Mouse (Mus musculus): ENCODE results near the gene Bcl7b. TPM values are rescaled to one million over a fixed set of nuclear protein-coding genes. Genes with fewer than 3 reads are reported as not detected.

The Bcl7b gene
- polyA plus RNA-seq (2012; rRNA removed; ENCODE audit: low replicate concordance) = 36.2 and 42.7 TPM in 2 replicates

GRCm38 (mm10) chr5:135168063-135169062, at the start of gene Bcl7b:
Gene Bcl7b (plus strand): TSS chr5:135168283.

GRCm38 (mm10) chr5:135149053-135149819, 18.8 kb upstream of the Bcl7b start, which contains the start of gene Tbl2:
Gene Tbl2 (plus strand): TSS chr5:135149657.

GRCm38 (mm10) chr5:135186621-135187348, 18.7 kb downstream of the Bcl7b start, which contains the start of gene Baz1b:
Gene Baz1b (plus strand): TSS chr5:135187264.

Other genes with a start within 250 kb of the Bcl7b start
- gene Mettl27, start 235.9 kb upstream of the Bcl7b start, polyA plus RNA-seq (2012; rRNA removed; ENCODE audit: low replicate concordance) = 27.0 and 37.6 TPM in 2 replicates
- 113 and 188 TPM in 2 replicates for gene Cldn4, start 221.3 kb upstream of the Bcl7b start, polyA plus RNA-seq (2012; rRNA removed; ENCODE audit: low replicate concordance)
- 112 and 273 TPM in 2 replicates for gene Cldn3, start 182.1 kb upstream of the Bcl7b start, polyA plus RNA-seq (2012; rRNA removed; ENCODE audit: low replicate concordance)
- gene Abhd11, start 159.1 kb upstream of the Bcl7b start, polyA plus RNA-seq (2012; rRNA removed; ENCODE audit: low replicate concordance) = 105 and 132 TPM in 2 replicates
- gene Stx1a, start 144.8 kb upstream of the Bcl7b start, polyA plus RNA-seq (2012; rRNA removed; ENCODE audit: low replicate concordance) = 13.5 and 18.0 TPM in 2 replicates
- 34.6 and 70.6 TPM in 2 replicates for gene Dnajc30, start 104.1 kb upstream of the Bcl7b start, polyA plus RNA-seq (2012; rRNA removed; ENCODE audit: low replicate concordance)
- gene Bud23, start 103.3 kb upstream of the Bcl7b start, polyA plus RNA-seq (2012; rRNA removed; ENCODE audit: low replicate concordance) = 48.1 and 60.4 TPM in 2 replicates
- 1.6 and 6.2 TPM in 2 replicates for gene Vps37d, start 90.0 kb upstream of the Bcl7b start, polyA plus RNA-seq (2012; rRNA removed; ENCODE audit: low replicate concordance)
- gene Mlxipl, start 78.4 kb upstream of the Bcl7b start, polyA plus RNA-seq (2012; rRNA removed; ENCODE audit: low replicate concordance) = 217 and 264 TPM in 2 replicates
- 11.4 and 12.6 TPM in 2 replicates for gene Tbl2, start 18.6 kb upstream of the Bcl7b start, polyA plus RNA-seq (2012; rRNA removed; ENCODE audit: low replicate concordance)
- gene Baz1b, start 19.0 kb downstream of the Bcl7b start, polyA plus RNA-seq (2012; rRNA removed; ENCODE audit: low replicate concordance) = 22.2 and 25.4 TPM in 2 replicates
- 0.61 and 5.2 TPM in 2 replicates for gene Fzd9, start 82.9 kb downstream of the Bcl7b start, polyA plus RNA-seq (2012; rRNA removed; ENCODE audit: low replicate concordance)
- not detected in 2 replicates for gene Fkbp6, start 181.8 kb downstream of the Bcl7b start, polyA plus RNA-seq (2012; rRNA removed; ENCODE audit: low replicate concordance)
- not detected in 2 replicates for gene Trim50, start 185.0 kb downstream of the Bcl7b start, polyA plus RNA-seq (2012; rRNA removed; ENCODE audit: low replicate concordance)
- gene Nsun5, start 201.7 kb downstream of the Bcl7b start, polyA plus RNA-seq (2012; rRNA removed; ENCODE audit: low replicate concordance) = 32.4 and 38.3 TPM in 2 replicates
- gene Pom121, start 226.3 kb downstream of the Bcl7b start, polyA plus RNA-seq (2012; rRNA removed; ENCODE audit: low replicate concordance) = 12.5 and 27.8 TPM in 2 replicates

All from mammary gland, adult 2 months (tissue).